Mouse (Mus musculus) brain, embryonic 14.5 days (tissue): Measurements from ENCODE around the gene Slc25a21.

Experiments
- CTCF ChIP-seq: fragments of 200-500 bp; IDR thresholded peaks from 2 replicates; pipeline ENCODE4 v1.5.1; 2012; ENCODE audit warnings: inconsistent platforms, mild to moderate bottlenecking, moderate library complexity, borderline replicate concordance; ENCODE audit not compliant: insufficient read depth, insufficient read length; ENCODE audit errors: extremely low read depth
- POLR2A ChIP-seq: fragments of 200-500 bp; IDR thresholded peaks from 2 replicates; pipeline ENCODE4 v1.6.1; 2012; ENCODE audit warnings: mild to moderate bottlenecking, inconsistent platforms, borderline replicate concordance; ENCODE audit not compliant: poor library complexity, insufficient read depth, insufficient read length, severe bottlenecking; ENCODE audit errors: extremely low read depth

DNA sequence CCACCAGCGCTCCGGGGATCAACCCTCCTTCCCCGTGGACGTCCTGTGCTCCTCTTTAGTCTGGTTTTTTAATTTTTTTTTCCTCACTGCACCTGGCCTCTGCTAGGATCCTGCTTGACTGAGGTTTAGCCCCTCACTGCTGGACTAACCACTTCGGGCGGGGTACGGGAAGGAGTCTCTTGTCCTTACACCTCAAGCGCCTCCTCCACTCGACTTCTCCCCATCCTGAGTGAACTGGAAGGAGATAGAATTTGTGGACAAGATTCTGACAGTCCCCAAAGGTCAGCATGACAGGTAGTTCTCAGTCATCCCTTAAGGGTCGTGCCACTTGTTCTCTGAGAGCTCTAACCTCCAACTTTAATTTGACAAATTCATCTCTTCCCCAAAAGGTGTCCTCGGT, 502.3 kb downstream of the Slc25a21 start:
- TF ChIP-seq POLR2A (no peak), CTCF (no peak)
